Mouse (Mus musculus) monocyte, adult 2 months (primary cell): ENCODE data around the gene Vps36.

Experiments used
- DNase-seq, 2 experiments: peaks; one replicate each; pipeline ENCODE4 v3.0.0; 2022; ENCODE audit warnings: low spot score in 2 of 2, low read depth in 1 of 2

The Vps36 gene

GRCm38 (mm10) chr8:22209012-22209411 is 16.4 kb downstream of the Vps36 start:
- no peak for DNase-seq

- DNase-seq: no peak
Observed at GRCm38 (mm10) chr8:22214826-22215225, 22.2 kb downstream of the Vps36 start.

- DNase-seq: no peak
Observed at GRCm38 (mm10) chr8:22226361-22226760, 33.8 kb downstream of the Vps36 start.

- DNase-seq: no peak
Observed at GRCm38 (mm10) chr8:22227061-22227877, 34.7 kb downstream of the Vps36 start, which contains the start of gene Thsd1. Gene Thsd1, plus strand, starts transcription at chr8:22227313.

- no peak for DNase-seq
Observed at GRCm38 (mm10) chr8:22228621-22229020, 36.0 kb downstream of the Vps36 start.

GRCm38 (mm10) chr8:22242986-22243385 is 50.4 kb downstream of the Vps36 start:
- DNase-seq: no peak

GRCm38 (mm10) chr8:22245663-22246062 is 53.1 kb downstream of the Vps36 start:
- no peak for DNase-seq

GRCm38 (mm10) chr8:22247956-22248355 is 55.3 kb downstream of the Vps36 start:
- no peak for DNase-seq

GRCm38 (mm10) chr8:22249080-22249479 is 56.5 kb downstream of the Vps36 start:
- DNase-seq: no peak

GRCm38 (mm10) chr8:22258946-22259450 is 66.4 kb downstream of the Vps36 start:
- DNase-seq: no peak

- DNase-seq: no peak
Observed at GRCm38 (mm10) chr8:22259531-22259930, 66.9 kb downstream of the Vps36 start.

- no peak for DNase-seq
Observed at GRCm38 (mm10) chr8:22260091-22260722, 67.6 kb downstream of the Vps36 start.

GRCm38 (mm10) chr8:22262267-22262666 is 69.7 kb downstream of the Vps36 start:
- no peak for DNase-seq

GRCm38 (mm10) chr8:22264292-22264691 is 71.7 kb downstream of the Vps36 start:
- no peak for DNase-seq

GRCm38 (mm10) chr8:22264787-22265186 is 72.2 kb downstream of the Vps36 start:
- DNase-seq: no peak

GRCm38 (mm10) chr8:22265194-22265593 is 72.6 kb downstream of the Vps36 start:
- DNase-seq: no peak

GRCm38 (mm10) chr8:22266809-22267208 is 74.2 kb downstream of the Vps36 start:
- DNase-seq: no peak
